Mouse (Mus musculus) heart, postnatal 0 days (tissue): Measurements from ENCODE around the gene Slc6a17.

ENCODE experiments used
- CTCF ChIP-seq: IDR thresholded peaks from 2 replicates; pipeline ENCODE4 v1.5.1; 2016; ENCODE audit warnings: antibody characterized with exemption, control low read depth, low read depth
- EP300 ChIP-seq: IDR thresholded peaks from 2 replicates; pipeline ENCODE4 v1.6.1; 2016; ENCODE audit warnings: antibody characterized with exemption, low read depth

DNA sequence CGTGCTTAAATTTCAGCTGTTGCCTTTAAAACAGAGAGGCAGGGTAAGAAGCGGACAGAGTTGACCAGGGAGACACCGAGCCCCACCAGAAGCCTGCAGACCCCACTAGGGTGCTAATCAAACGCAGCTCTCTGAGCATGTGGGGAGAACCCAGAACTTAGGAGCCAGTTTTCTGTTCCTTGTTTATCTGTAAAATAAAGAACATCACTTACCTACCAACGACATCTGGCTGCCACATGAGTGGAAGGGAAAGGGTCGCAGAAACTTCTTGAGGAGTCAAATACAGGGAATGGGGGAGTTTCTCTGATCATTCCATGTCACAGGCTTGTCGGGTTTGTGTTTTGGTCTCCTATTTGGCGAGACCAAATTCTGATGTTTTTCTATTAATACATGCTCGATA lies 9.9 kb downstream of the Slc6a17 start:
- TF ChIP-seq CTCF (no peak), EP300 (no peak)
